Comparison of ENCODE assay signal across 8 mouse cellular contexts in genomic region chr2:91458673-91459391, GRCm38 (mm10). TPM values are rescaled to one million over a fixed set of nuclear protein-coding genes. Genes with fewer than 3 reads are reported as not detected.
DNase-seq lines count a peak whose midpoint lies in the region; ATAC-seq and TF ChIP-seq lines count a peak whose summit lies in the region.

No protein-coding gene starts in this region.

- H3K4me1 ChIP-seq in MEL (ENCODE audit: control insufficient read depth in 1 of 2, insufficient read depth in 2 of 2, low read length in 2 of 2), result peaks cover 7 to 12% of the 10 kb centered on the region in 2 experiments
- peaks cover 32% of the 10 kb centered on the region for H3K4me1 ChIP-seq in forebrain, embryonic 11.5 days (replicated peaks; ENCODE audit: control insufficient read depth, insufficient read depth, low read length)
- peaks cover 31% of the 10 kb centered on the region for H3K4me1 ChIP-seq in hindbrain, embryonic 16.5 days (ENCODE audit: control insufficient read depth, insufficient read depth, low read depth, low read length)
- H3K4me1 ChIP-seq in limb, embryonic 15.5 days, result peaks cover 41% of the 10 kb centered on the region
- peaks cover 71% of the 10 kb centered on the region for H3K4me1 ChIP-seq in midbrain, embryonic 13.5 days (replicated peaks)

- H3K4me2 ChIP-seq in forebrain, embryonic 11.5 days (ENCODE audit: low read depth, low read length, severe bottlenecking), result peak overlapping the region; percentile 87
- peak overlapping the region; percentile 99 for H3K4me2 ChIP-seq in hindbrain, embryonic 16.5 days (ENCODE audit: low read length)
- peak overlapping the region; percentile 86 for H3K4me2 ChIP-seq in limb, embryonic 15.5 days
- peak overlapping the region; percentile 96 for H3K4me2 ChIP-seq in midbrain, embryonic 13.5 days (replicated peaks)

- DNase-seq in adrenal gland, adult 2 months, result peak; percentile 60
- DNase-seq in adrenal gland, adult 8-10 months, result no peak
- DNase-seq in MEL (ENCODE audit: low read depth, low spot score), result peak; percentile 65
- DNase-seq in forebrain, embryonic 11.5 days (ENCODE audit: low spot score), result peak; percentile 76

- H3K27me3 ChIP-seq in MEL (ENCODE audit: control insufficient read depth in 1 of 2, insufficient read depth in 2 of 2, low read length in 2 of 2), result no peaks in the 10 kb centered on the region
- H3K27me3 ChIP-seq in forebrain, embryonic 11.5 days (ENCODE audit: control insufficient read depth, insufficient read depth, low read length), result no peaks in the 10 kb centered on the region; the same call in 1 of the 2 replicates
- no peaks in the 10 kb centered on the region for H3K27me3 ChIP-seq in hindbrain, embryonic 16.5 days (replicated peaks; ENCODE audit: control insufficient read depth, insufficient read depth, low read length)
- no peaks in the 10 kb centered on the region for H3K27me3 ChIP-seq in limb, embryonic 15.5 days
- peaks cover 16% of the 10 kb centered on the region; the same call in 1 of the 2 replicates for H3K27me3 ChIP-seq in midbrain, embryonic 13.5 days

- TF ChIP-seq RAD21 in MEL (IDR thresholded peaks at IDR 0.05; ENCODE audit: low read depth, low read length), result no peak

- H3K4me3 ChIP-seq in MEL (ENCODE audit: control insufficient read depth in 1 of 2, insufficient read depth in 1 of 2, low read depth in 2 of 2, low read length in 2 of 2), result peak overlapping the region; percentile 80 to 87
- peak overlapping the region; percentile 80 for H3K4me3 ChIP-seq in forebrain, embryonic 11.5 days (ENCODE audit: low read depth, low read length)
- H3K4me3 ChIP-seq in hindbrain, embryonic 16.5 days (ENCODE audit: low read length), result peak overlapping the region; percentile 68
- H3K4me3 ChIP-seq in limb, embryonic 15.5 days, result peak overlapping the region; percentile 72
- H3K4me3 ChIP-seq in midbrain, embryonic 13.5 days (replicated peaks), result peak overlapping the region; percentile 72

- H3K9ac ChIP-seq in MEL (ENCODE audit: control insufficient read depth, low read depth, low read length, poor library complexity, severe bottlenecking), result peak overlapping the region; percentile 79
- H3K9ac ChIP-seq in forebrain, embryonic 11.5 days (ENCODE audit: low read length), result peak overlapping the region; percentile 93
- H3K9ac ChIP-seq in hindbrain, embryonic 16.5 days (ENCODE audit: low read depth, low read length), result peak overlapping the region; percentile 65
- H3K9ac ChIP-seq in limb, embryonic 15.5 days, result peak overlapping the region; percentile 70
- peak overlapping the region; percentile 83 for H3K9ac ChIP-seq in midbrain, embryonic 13.5 days (replicated peaks)

- peak; percentile 28; the same call in 1 of the 2 replicates for ATAC-seq in forebrain, embryonic 11.5 days (replicated peaks; ENCODE audit: low FRiP score)
- 0 out of 2 replicates have a peak, but pooled peaks have one; percentile 25 for ATAC-seq in hindbrain, embryonic 16.5 days
- ATAC-seq in limb, embryonic 15.5 days (ENCODE audit: insufficient number of reproducible peaks, low FRiP score, low TSS enrichment, low read depth), result peak; percentile 42; the same call in 1 of the 2 replicates
- ATAC-seq in midbrain, embryonic 13.5 days, result peak; percentile 40; the same call in 1 of the 2 replicates
- ATAC-seq in monocyte, adult 5-6 weeks (replicated peaks; ENCODE audit: insufficient number of reproducible peaks, low FRiP score, low TSS enrichment, poor library complexity, severe bottlenecking), result no peak

- no peak overlapping the region for H3K27ac ChIP-seq in MEL (ENCODE audit: control insufficient read depth, low read depth, low read length)
- peak overlapping the region; percentile 88 for H3K27ac ChIP-seq in forebrain, embryonic 11.5 days (ENCODE audit: low read depth, low read length)
- peak overlapping the region; percentile 10 for H3K27ac ChIP-seq in hindbrain, embryonic 16.5 days (ENCODE audit: low read depth, low read length)
- H3K27ac ChIP-seq in limb, embryonic 15.5 days, result peak overlapping the region; percentile 94
- H3K27ac ChIP-seq in midbrain, embryonic 13.5 days, result peak overlapping the region; percentile 85

- H3K9me3 ChIP-seq in MEL (replicated peaks; ENCODE audit: insufficient read depth, low read length), result no peaks in the 10 kb centered on the region
- H3K9me3 ChIP-seq in forebrain, embryonic 11.5 days (ENCODE audit: control insufficient read depth, low read length), result no peaks in the 10 kb centered on the region
- H3K9me3 ChIP-seq in hindbrain, embryonic 16.5 days (ENCODE audit: control insufficient read depth, low read length), result peaks cover 2% of the 10 kb centered on the region; the same call in 1 of the 2 replicates
- no peaks in the 10 kb centered on the region for H3K9me3 ChIP-seq in limb, embryonic 15.5 days
- no peaks in the 10 kb centered on the region for H3K9me3 ChIP-seq in midbrain, embryonic 13.5 days

- no peaks in the 10 kb centered on the region; the same call in 1 of the 2 replicates for H3K79me2 ChIP-seq in MEL (ENCODE audit: control insufficient read depth, insufficient read depth, low read length, poor library complexity)

- no peak for TF ChIP-seq EP300 in MEL (IDR thresholded peaks at IDR 0.05; ENCODE audit: low read depth in 1 of 2, low read length in 2 of 2)

- no peak for TF ChIP-seq POLR2A in MEL (IDR thresholded peaks at IDR 0.05; ENCODE audit: control insufficient read depth in 1 of 2, insufficient read depth in 1 of 2, low read depth in 1 of 2, low read length in 2 of 2, poor library complexity in 1 of 2)

- peak in 1 of 3 experiments; percentile 17; a peak in 1 of 6 replicates for TF ChIP-seq CTCF in MEL (IDR thresholded peaks at IDR 0.05 in 2 of 3, conservative IDR thresholded peaks at IDR 0.05 in 1 of 3; ENCODE audit: control insufficient read depth in 1 of 3, insufficient read depth in 1 of 3, low read depth in 2 of 3, low read length in 3 of 3, poor library complexity in 1 of 3, severe bottlenecking in 1 of 3)

- H3K36me3 ChIP-seq in MEL (ENCODE audit: control insufficient read depth in 1 of 2, insufficient read depth in 2 of 2, low read length in 2 of 2), result peaks cover 0 to 11% of the 10 kb centered on the region in 2 experiments; a peak in 2 of 4 replicates
- no peaks in the 10 kb centered on the region for H3K36me3 ChIP-seq in forebrain, embryonic 11.5 days (ENCODE audit: control insufficient read depth, insufficient read depth, low read length)
- no peaks in the 10 kb centered on the region for H3K36me3 ChIP-seq in hindbrain, embryonic 16.5 days (ENCODE audit: control insufficient read depth, insufficient read depth, low read length)
- H3K36me3 ChIP-seq in limb, embryonic 15.5 days, result no peaks in the 10 kb centered on the region
- H3K36me3 ChIP-seq in midbrain, embryonic 13.5 days, result no peaks in the 10 kb centered on the region

- WGBS in forebrain, embryonic 11.5 days, result under 1% methylated on average over 32 of the region's 32 CpGs
- under 1% methylated on average over 32 of the region's 32 CpGs for WGBS in hindbrain, embryonic 16.5 days
- WGBS in limb, embryonic 15.5 days, result under 1% methylated on average over 32 of the region's 32 CpGs
- WGBS in midbrain, embryonic 13.5 days, result under 1% methylated on average over 32 of the region's 32 CpGs

TF ChIP-seq in MEL, 35 proteins besides CTCF, POLR2A, EP300 and RAD21:
- peak; percentile 57 for TF ChIP-seq MXI1 (IDR thresholded peaks at IDR 0.05; ENCODE audit: low read depth, low read length)
- TF ChIP-seq SIN3A (IDR thresholded peaks at IDR 0.05; ENCODE audit: low read length), result no peak
TF ChIP-seq in MEL: peak in this region for 1.

RNA-seq across cellular contexts. Expression of gene Lrp4, which starts 1.5 kb away (rescaled TPM):
- 1 to 10 TPM; 3.5 to 6.5 TPM for total RNA-seq in adrenal gland, adult 2 months (2021)
- polyA plus RNA-seq in adrenal gland, adult 2 months (2012; rRNA removed), result 2.0 and 2.4 TPM in 2 replicates
- 10 to 100 TPM in 2 of 4 experiments, 1 to 10 TPM in 2; 6.3 to 11.2 (median 9.5) TPM for total RNA-seq in adrenal gland, adult 8-10 months (2022)
- total RNA-seq in MEL (2012; rRNA removed), result 1.1 and 1.3 TPM in 2 replicates
- 1 to 10 TPM in 1 of 2 experiments, not detected in 1; 2.8 TPM for polyA plus RNA-seq in MEL (2012; ENCODE audit: insufficient read depth in 1 of 2, insufficient read length in 2 of 2, low read depth in 1 of 2, low replicate concordance in 2 of 2, missing spikeins in 1 of 2)
- polyA plus RNA-seq in forebrain, embryonic 11.5 days (2014; fragmentation: Nextera tagmentation; extraction: Ambion mirVana), result 10.2 and 11.3 TPM in 2 replicates
- 4.5 and 5.3 TPM in 2 replicates for polyA plus RNA-seq in hindbrain, embryonic 16.5 days (2015; fragmentation: Nextera tagmentation; extraction: Ambion mirVana)
- 9.3 and 9.6 TPM in 2 replicates for polyA plus RNA-seq in limb, embryonic 15.5 days (2015; fragmentation: Nextera tagmentation; extraction: Ambion mirVana)
- polyA plus RNA-seq in midbrain, embryonic 13.5 days (2015; fragmentation: Nextera tagmentation; extraction: Ambion mirVana), result 7.1 and 10.2 TPM in 2 replicates
- total RNA-seq in monocyte, adult 5-6 weeks (2017), result 1.4 to 2.5 TPM (median 1.6 TPM) in 3 replicates

RNA-seq across cellular contexts. Expression of gene 1110051M20Rik, which starts 14.3 kb away (rescaled TPM):
- 10 to 100 TPM; 14.7 to 19.2 TPM for total RNA-seq in adrenal gland, adult 2 months (2021)
- polyA plus RNA-seq in adrenal gland, adult 2 months (2012; rRNA removed), result 14.9 and 16.0 TPM in 2 replicates
- total RNA-seq in adrenal gland, adult 8-10 months (2022), result 10 to 100 TPM; 17.8 to 35.6 (median 28.3) TPM
- 20.2 and 23.0 TPM in 2 replicates for total RNA-seq in MEL (2012; rRNA removed)
- polyA plus RNA-seq in MEL (2012; ENCODE audit: insufficient read depth in 1 of 2, insufficient read length in 2 of 2, low read depth in 1 of 2, low replicate concordance in 2 of 2, missing spikeins in 1 of 2), result 10 to 100 TPM in 1 of 2 experiments, not detected in 1; 23.3 TPM
- 102 and 114 TPM in 2 replicates for polyA plus RNA-seq in forebrain, embryonic 11.5 days (2014; fragmentation: Nextera tagmentation; extraction: Ambion mirVana)
- polyA plus RNA-seq in hindbrain, embryonic 16.5 days (2015; fragmentation: Nextera tagmentation; extraction: Ambion mirVana), result 161 and 163 TPM in 2 replicates
- 51.6 and 54.1 TPM in 2 replicates for polyA plus RNA-seq in limb, embryonic 15.5 days (2015; fragmentation: Nextera tagmentation; extraction: Ambion mirVana)
- polyA plus RNA-seq in midbrain, embryonic 13.5 days (2015; fragmentation: Nextera tagmentation; extraction: Ambion mirVana), result 147 and 165 TPM in 2 replicates
- total RNA-seq in monocyte, adult 5-6 weeks (2017), result 4.0 to 12.7 TPM (median 5.5 TPM) in 3 replicates
